Mouse (Mus musculus): ENCODE data around the gene Saal1. TPM values are rescaled to one million over a fixed set of nuclear protein-coding genes. Genes with fewer than 3 reads are reported as not detected.

The Saal1 gene
- polyA plus RNA-seq, 1 experiment, result 11.2 TPM

- no peaks in the 10 kb centered on the region for H3K36me3 ChIP-seq (ENCODE audit: control insufficient read depth, insufficient read depth)
Observed at GRCm38 (mm10) chr7:46714518-46714917, 4.0 kb upstream of the Saal1 start.

GRCm38 (mm10) chr7:46712250-46712649 is 1.8 kb upstream of the Saal1 start:
- H3K27me3 ChIP-seq (ENCODE audit: control insufficient read depth, insufficient read depth, insufficient read length), result no peaks in the 10 kb centered on the region
- no peak overlapping the region for H3K4me3 ChIP-seq
- no peak overlapping the region for H3ac ChIP-seq (ENCODE audit: control insufficient read depth, insufficient read length)
- TF ChIP-seq E2F4 (IDR thresholded peaks at IDR 0.05; ENCODE audit: insufficient read depth) (no peak), MAX (IDR thresholded peaks at IDR 0.05; ENCODE audit: low read depth) (no peak)
- H3K79me2 ChIP-seq (ENCODE audit: control insufficient read depth, insufficient read depth), result peaks cover 17% of the 10 kb centered on the region
- H3K36me3 ChIP-seq (ENCODE audit: control insufficient read depth, insufficient read depth), result peaks cover 5% of the 10 kb centered on the region
- H3K4me2 ChIP-seq (ENCODE audit: low read depth), result no peak overlapping the region

More at GRCm38 (mm10) chr7:46714518-46714917, 4.0 kb upstream of the Saal1 start:
- Histone ChIP-seq H3K27me3 (ENCODE audit: control insufficient read depth, insufficient read depth, insufficient read length) (no peaks in the 10 kb centered on the region), H3K4me2 (ENCODE audit: low read depth) (no peak overlapping the region), H3K79me2 (ENCODE audit: control insufficient read depth, insufficient read depth) (peaks cover 9% of the 10 kb centered on the region), H3K4me3 (no peak overlapping the region), H3ac (ENCODE audit: control insufficient read depth, insufficient read length) (no peak overlapping the region)
- TF ChIP-seq E2F4 (IDR thresholded peaks at IDR 0.05; ENCODE audit: insufficient read depth) (no peak), MAX (IDR thresholded peaks at IDR 0.05; ENCODE audit: low read depth) (no peak), REST (IDR thresholded peaks at IDR 0.05; ENCODE audit: insufficient read depth, insufficient read length) (no peak), USF1 (IDR thresholded peaks at IDR 0.05; ENCODE audit: low read depth) (no peak), MYOD1 (IDR thresholded peaks at IDR 0.05; ENCODE audit: control insufficient read depth in 1 of 3, insufficient read length in 2 of 3, low read depth in 2 of 3) (no peak), POLR2AphosphoS2 (IDR thresholded peaks at IDR 0.05; ENCODE audit: insufficient read length, low read depth) (no peak), MYOG (IDR thresholded peaks at IDR 0.05; ENCODE audit: control insufficient read depth in 1 of 3, insufficient read depth in 1 of 3, insufficient read length in 2 of 3, low read depth in 2 of 3) (no peak), POLR2A (IDR thresholded peaks at IDR 0.05; ENCODE audit: insufficient read length, low read depth) (no peak)

GRCm38 (mm10) chr7:46700521-46701025 is 9.9 kb downstream of the Saal1 start:
- H3K27me3 ChIP-seq (ENCODE audit: control insufficient read depth, insufficient read depth, insufficient read length), result no peaks in the 10 kb centered on the region
- no peak overlapping the region for H3K4me2 ChIP-seq (ENCODE audit: low read depth)
- no peak for TF ChIP-seq SRF (IDR thresholded peaks at IDR 0.05; ENCODE audit: control insufficient read depth, insufficient read length, low read depth)
- TF ChIP-seq USF1 (IDR thresholded peaks at IDR 0.05; ENCODE audit: low read depth), result no peak
- TF ChIP-seq POLR2AphosphoS2 (IDR thresholded peaks at IDR 0.05; ENCODE audit: insufficient read length, low read depth), result no peak
- no peak for TF ChIP-seq MAX (IDR thresholded peaks at IDR 0.05; ENCODE audit: low read depth)
- TF ChIP-seq TCF3 (IDR thresholded peaks at IDR 0.05; ENCODE audit: insufficient read length, low read depth), result no peak
- TF ChIP-seq MYOD1 (IDR thresholded peaks at IDR 0.05; ENCODE audit: control insufficient read depth in 1 of 3, insufficient read length in 2 of 3, low read depth in 2 of 3), result no peak
- no peak for TF ChIP-seq POLR2A (IDR thresholded peaks at IDR 0.05; ENCODE audit: insufficient read length, low read depth)
- no peak for TF ChIP-seq TCF12 (IDR thresholded peaks at IDR 0.05; ENCODE audit: insufficient read depth, poor library complexity, severe bottlenecking)
- H3ac ChIP-seq (ENCODE audit: control insufficient read depth, insufficient read length), result no peak overlapping the region
- no peaks in the 10 kb centered on the region for H3K79me2 ChIP-seq (ENCODE audit: control insufficient read depth, insufficient read depth)
- H3K4me3 ChIP-seq, result no peak overlapping the region
- peaks cover 30% of the 10 kb centered on the region for H3K36me3 ChIP-seq (ENCODE audit: control insufficient read depth, insufficient read depth)

- H3K4me3 ChIP-seq, result no peak overlapping the region
- H3K4me2 ChIP-seq (ENCODE audit: low read depth), result no peak overlapping the region
- no peaks in the 10 kb centered on the region for H3K27me3 ChIP-seq (ENCODE audit: control insufficient read depth, insufficient read depth, insufficient read length)
- peaks cover 19% of the 10 kb centered on the region for H3K36me3 ChIP-seq (ENCODE audit: control insufficient read depth, insufficient read depth)
- no peak overlapping the region for H3ac ChIP-seq (ENCODE audit: control insufficient read depth, insufficient read length)
- no peak for TF ChIP-seq POLR2A (IDR thresholded peaks at IDR 0.05; ENCODE audit: insufficient read length, low read depth)
- TF ChIP-seq MYOD1 (IDR thresholded peaks at IDR 0.05; ENCODE audit: control insufficient read depth in 1 of 3, insufficient read length in 2 of 3, low read depth in 2 of 3), result no peak
- TF ChIP-seq E2F4 (IDR thresholded peaks at IDR 0.05; ENCODE audit: insufficient read depth), result no peak
- TF ChIP-seq USF1 (IDR thresholded peaks at IDR 0.05; ENCODE audit: low read depth), result no peak
- TF ChIP-seq TCF12 (IDR thresholded peaks at IDR 0.05; ENCODE audit: insufficient read depth, poor library complexity, severe bottlenecking), result no peak
- no peak for TF ChIP-seq TCF3 (IDR thresholded peaks at IDR 0.05; ENCODE audit: insufficient read length, low read depth)
- TF ChIP-seq CEBPB (IDR thresholded peaks at IDR 0.05; ENCODE audit: insufficient read depth, poor library complexity, severe bottlenecking), result no peak
- no peak for TF ChIP-seq SRF (IDR thresholded peaks at IDR 0.05; ENCODE audit: control insufficient read depth, insufficient read length, low read depth)
- no peak for TF ChIP-seq MAX (IDR thresholded peaks at IDR 0.05; ENCODE audit: low read depth)
- TF ChIP-seq MYOG (IDR thresholded peaks at IDR 0.05; ENCODE audit: control insufficient read depth in 1 of 3, insufficient read depth in 1 of 3, insufficient read length in 2 of 3, low read depth in 2 of 3), result no peak
- TF ChIP-seq REST (IDR thresholded peaks at IDR 0.05; ENCODE audit: insufficient read depth, insufficient read length), result no peak
- no peak for TF ChIP-seq POLR2AphosphoS2 (IDR thresholded peaks at IDR 0.05; ENCODE audit: insufficient read length, low read depth)
- no peaks in the 10 kb centered on the region for H3K79me2 ChIP-seq (ENCODE audit: control insufficient read depth, insufficient read depth)
Observed at GRCm38 (mm10) chr7:46696754-46697153, 13.7 kb downstream of the Saal1 start.

DNA sequence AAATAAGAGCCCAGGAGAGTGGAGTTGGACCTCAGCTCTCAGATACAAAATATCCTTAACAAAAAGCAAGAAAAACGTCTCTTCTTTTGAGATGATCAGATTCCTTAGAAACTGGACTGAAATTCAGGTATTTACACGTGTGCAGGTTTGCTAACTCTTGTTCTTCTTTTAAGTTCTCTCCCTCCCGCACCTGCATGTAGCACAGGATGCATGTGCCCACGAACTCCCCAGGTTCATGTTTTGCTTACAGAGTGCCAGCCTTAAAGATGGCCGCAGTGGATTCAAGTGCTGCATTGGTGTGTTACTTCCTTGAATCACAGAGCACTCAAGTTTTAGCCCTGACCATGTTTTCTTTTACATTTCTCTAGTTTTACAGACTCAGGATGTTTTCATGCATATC is 23.7 kb downstream of the Saal1 start:
- H3K27me3 ChIP-seq (ENCODE audit: control insufficient read depth, insufficient read depth, insufficient read length), result no peaks in the 10 kb centered on the region
- no peak overlapping the region for H3K4me3 ChIP-seq
- H3ac ChIP-seq (ENCODE audit: control insufficient read depth, insufficient read length), result no peak overlapping the region
- TF ChIP-seq POLR2AphosphoS2 (IDR thresholded peaks at IDR 0.05; ENCODE audit: insufficient read length, low read depth), result no peak
- no peak for TF ChIP-seq TCF3 (IDR thresholded peaks at IDR 0.05; ENCODE audit: insufficient read length, low read depth)
- TF ChIP-seq SRF (IDR thresholded peaks at IDR 0.05; ENCODE audit: control insufficient read depth, insufficient read length, low read depth), result no peak
- TF ChIP-seq MYOD1 (IDR thresholded peaks at IDR 0.05; ENCODE audit: control insufficient read depth in 1 of 3, insufficient read length in 2 of 3, low read depth in 2 of 3), result no peak
- TF ChIP-seq USF1 (IDR thresholded peaks at IDR 0.05; ENCODE audit: low read depth), result no peak
- no peak for TF ChIP-seq MAX (IDR thresholded peaks at IDR 0.05; ENCODE audit: low read depth)
- TF ChIP-seq CEBPB (IDR thresholded peaks at IDR 0.05; ENCODE audit: insufficient read depth, poor library complexity, severe bottlenecking), result no peak
- TF ChIP-seq REST (IDR thresholded peaks at IDR 0.05; ENCODE audit: insufficient read depth, insufficient read length), result no peak
- TF ChIP-seq POLR2A (IDR thresholded peaks at IDR 0.05; ENCODE audit: insufficient read length, low read depth), result no peak
- no peak for TF ChIP-seq MYOG (IDR thresholded peaks at IDR 0.05; ENCODE audit: control insufficient read depth in 1 of 3, insufficient read depth in 1 of 3, insufficient read length in 2 of 3, low read depth in 2 of 3)
- TF ChIP-seq TCF12 (IDR thresholded peaks at IDR 0.05; ENCODE audit: insufficient read depth, poor library complexity, severe bottlenecking), result no peak
- no peak for TF ChIP-seq E2F4 (IDR thresholded peaks at IDR 0.05; ENCODE audit: insufficient read depth)
- no peaks in the 10 kb centered on the region for H3K79me2 ChIP-seq (ENCODE audit: control insufficient read depth, insufficient read depth)
- no peaks in the 10 kb centered on the region for H3K36me3 ChIP-seq (ENCODE audit: control insufficient read depth, insufficient read depth)
- no peak overlapping the region for H3K4me2 ChIP-seq (ENCODE audit: low read depth)
